Mouse (Mus musculus): ENCODE measurements at regions not wholly inside any gene's neighbourhood (a gene's known extent, or its start where the extent isn't known, plus 50 kb on each side); places are given as distances from the start of the nearest gene placed in this dataset.

- ATAC-seq (replicated peaks; ENCODE audit: low FRiP score, poor library complexity, severe bottlenecking), result no peak
These were observed 401.3 kb downstream of the Plcl1 start for GRCm38 (mm10) chr1:55807028-55807427.

GRCm38 (mm10) chr1:55808724-55809519 lies 403.2 kb downstream of the Plcl1 start:
- no peak for ATAC-seq (replicated peaks; ENCODE audit: low FRiP score, poor library complexity, severe bottlenecking)

GRCm38 (mm10) chr1:55812486-55812885 lies 406.8 kb downstream of the Plcl1 start:
- no peak for ATAC-seq (replicated peaks; ENCODE audit: low FRiP score, poor library complexity, severe bottlenecking)

DNA sequence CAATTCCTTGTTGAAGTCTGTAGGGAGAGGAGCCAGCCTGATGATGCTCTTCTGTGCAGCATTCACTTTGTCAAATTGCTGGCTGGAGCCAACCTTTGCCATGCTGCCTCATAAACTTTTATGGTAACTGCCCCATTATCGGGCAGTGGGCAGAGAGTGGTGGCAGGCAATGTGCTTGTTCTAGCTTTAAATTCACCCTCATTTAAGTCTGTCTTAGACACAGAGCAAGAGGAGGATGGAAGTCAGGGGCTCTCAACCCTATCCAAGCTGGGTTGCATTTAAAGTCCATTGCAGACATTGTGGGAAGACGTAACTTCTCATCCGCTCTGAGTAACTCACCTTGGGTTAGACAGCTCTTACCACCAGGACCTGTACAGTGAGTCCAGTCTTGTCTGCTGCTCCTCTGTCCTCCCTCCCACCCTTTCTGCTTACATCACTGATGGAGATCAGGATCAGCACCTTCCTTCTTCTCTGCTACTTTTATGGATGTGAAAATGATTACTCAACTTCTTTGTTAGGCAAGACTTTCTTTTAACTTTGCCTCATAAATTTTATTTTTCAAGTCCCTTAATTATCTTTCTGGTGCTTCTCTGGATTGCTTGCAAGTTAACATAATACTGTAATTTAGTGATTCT lies 415.3 kb downstream of the Plcl1 start:
- ATAC-seq (replicated peaks; ENCODE audit: low FRiP score, poor library complexity, severe bottlenecking), result no peak

DNA sequence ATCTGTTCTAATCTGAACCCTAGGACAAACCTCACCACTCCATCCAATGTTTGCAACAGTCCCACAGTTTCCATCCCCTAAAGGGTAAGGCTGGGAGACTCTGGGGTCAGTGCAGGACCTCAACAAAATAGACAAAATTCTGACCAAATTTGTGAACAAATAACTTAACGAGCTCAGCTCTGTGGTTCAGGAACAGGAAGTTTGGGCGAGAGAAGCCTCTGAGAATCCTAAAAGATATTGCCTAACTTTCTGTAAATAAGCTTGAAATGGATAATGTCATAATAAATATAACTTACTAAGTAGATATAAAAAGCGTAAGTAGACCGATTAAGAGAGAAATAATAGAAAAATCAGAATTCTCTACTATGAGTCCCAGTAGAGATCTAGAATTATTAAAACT lies 416.9 kb downstream of the Plcl1 start:
- ATAC-seq (replicated peaks; ENCODE audit: low FRiP score, poor library complexity, severe bottlenecking), result no peak

- no peak for ATAC-seq (replicated peaks; ENCODE audit: low FRiP score, poor library complexity, severe bottlenecking)
These were observed 421.5 kb downstream of the Plcl1 start for GRCm38 (mm10) chr1:55827191-55827590.

DNA sequence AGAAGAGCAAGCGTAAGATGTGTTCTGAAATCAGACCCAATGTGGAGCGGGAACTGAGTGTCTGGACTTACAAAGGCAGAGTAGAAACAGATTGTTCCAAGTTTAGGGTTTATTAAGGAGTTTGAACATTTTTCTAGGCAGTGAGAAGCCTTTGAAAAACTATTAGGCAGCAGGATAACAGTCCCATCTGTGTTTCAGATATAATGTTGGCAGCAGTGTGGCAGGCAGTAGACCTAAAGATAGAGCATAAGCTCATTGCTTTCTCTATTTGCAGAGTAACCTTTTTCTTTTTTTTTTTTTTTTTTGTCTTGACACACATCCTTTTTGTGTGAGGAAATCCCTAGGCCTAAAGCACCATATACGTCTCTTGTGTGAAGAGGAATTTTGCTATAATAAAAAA lies 429.6 kb downstream of the Plcl1 start:
- ATAC-seq (replicated peaks; ENCODE audit: low FRiP score, poor library complexity, severe bottlenecking), result no peak

DNA sequence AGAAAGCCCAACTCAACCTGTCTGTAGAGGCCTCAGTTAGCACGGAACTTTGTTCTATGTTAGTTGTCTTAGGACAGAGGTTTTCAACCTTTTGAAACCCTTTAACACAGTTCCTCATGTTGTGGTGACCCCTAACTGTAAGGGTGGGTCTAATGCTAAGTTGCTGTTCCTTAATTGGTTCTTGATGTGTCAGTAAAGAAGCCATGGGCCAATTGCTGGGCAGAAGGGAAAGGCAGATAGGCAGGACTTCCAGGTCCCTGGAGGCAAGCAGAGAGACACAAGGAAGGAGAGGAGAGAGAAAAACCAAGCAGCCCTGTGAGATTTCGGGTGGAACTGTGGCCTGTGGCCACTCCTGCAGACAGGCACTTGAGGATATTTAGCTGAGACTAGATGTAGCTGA lies 431.0 kb downstream of the Plcl1 start:
- no peak for ATAC-seq (replicated peaks; ENCODE audit: low FRiP score, poor library complexity, severe bottlenecking)

- ATAC-seq (replicated peaks; ENCODE audit: low FRiP score, poor library complexity, severe bottlenecking), result no peak
These were observed 431.6 kb downstream of the Plcl1 start for GRCm38 (mm10) chr1:55837366-55837765.

DNA sequence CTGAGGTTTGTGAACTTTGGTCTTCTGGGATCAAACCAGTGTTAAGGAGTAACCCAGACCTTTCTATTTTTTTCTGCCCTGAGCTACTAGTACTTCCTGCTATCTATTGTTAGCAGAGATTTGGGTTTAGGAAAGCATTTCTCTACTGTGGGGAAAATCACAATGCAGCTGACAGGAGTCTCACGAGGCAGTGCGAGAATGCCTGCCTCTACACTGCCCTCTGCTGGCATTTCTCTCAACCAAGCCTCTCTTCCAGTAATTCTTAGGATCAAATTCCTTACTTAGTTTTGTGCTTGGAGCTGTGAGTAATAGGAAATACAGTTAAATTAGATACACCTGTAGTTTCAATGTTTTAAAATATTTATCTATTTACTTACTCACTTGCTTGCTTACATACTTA lies 432.4 kb downstream of the Plcl1 start:
- no peak for ATAC-seq (replicated peaks; ENCODE audit: low FRiP score, poor library complexity, severe bottlenecking)

GRCm38 (mm10) chr1:55848806-55849205 lies 443.1 kb downstream of the Plcl1 start:
- no peak for ATAC-seq (replicated peaks; ENCODE audit: low FRiP score, poor library complexity, severe bottlenecking)

GRCm38 (mm10) chr1:55852354-55852753 lies 446.6 kb downstream of the Plcl1 start:
- no peak for ATAC-seq (replicated peaks; ENCODE audit: low FRiP score, poor library complexity, severe bottlenecking)

DNA sequence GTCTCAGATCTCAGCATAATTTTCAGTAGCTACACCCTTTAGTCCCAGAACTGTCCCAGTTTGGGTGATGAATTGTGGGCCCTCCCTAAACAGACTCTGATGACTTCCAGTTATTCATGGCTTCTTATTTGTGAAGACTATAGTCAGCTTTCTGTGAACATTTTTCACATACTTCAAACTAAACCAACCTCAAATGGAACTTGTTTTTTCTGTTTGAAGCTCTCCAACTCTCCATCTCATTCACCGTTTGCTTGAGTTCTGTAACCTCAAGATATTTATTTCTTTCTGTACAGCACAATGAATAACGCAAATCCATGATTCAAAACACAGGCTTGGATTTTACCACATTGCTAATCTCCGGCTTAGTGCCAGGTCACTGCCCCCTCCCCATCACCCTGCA lies 453.4 kb downstream of the Plcl1 start:
- ATAC-seq (replicated peaks; ENCODE audit: low FRiP score, poor library complexity, severe bottlenecking), result no peak

DNA sequence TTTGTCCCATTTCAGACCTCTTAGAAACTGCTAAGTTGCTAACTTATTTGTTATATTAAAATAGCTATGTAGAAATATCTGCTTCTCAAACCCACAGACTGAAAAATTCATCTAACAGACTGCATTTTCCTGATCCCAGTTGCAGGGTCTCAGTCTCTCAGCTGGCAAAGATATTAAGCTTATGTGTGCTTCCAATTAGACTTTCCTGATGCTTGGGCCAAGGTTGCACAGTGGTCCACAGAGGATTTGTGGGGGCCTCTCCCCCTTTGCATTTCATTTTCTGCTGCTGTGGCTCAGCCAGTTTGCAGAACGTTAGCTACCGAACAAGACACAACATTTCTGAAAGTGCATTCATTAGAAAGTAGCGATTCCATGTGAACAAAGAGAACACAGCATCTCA lies 457.4 kb downstream of the Plcl1 start:
- no peak for ATAC-seq (replicated peaks; ENCODE audit: low FRiP score, poor library complexity, severe bottlenecking)

- no peak for ATAC-seq (replicated peaks; ENCODE audit: low FRiP score, poor library complexity, severe bottlenecking)
These were observed 459.6 kb downstream of the Plcl1 start for GRCm38 (mm10) chr1:55865274-55865673.

- no peak for ATAC-seq (replicated peaks; ENCODE audit: low FRiP score, poor library complexity, severe bottlenecking)
These were observed 461.0 kb downstream of the Plcl1 start for GRCm38 (mm10) chr1:55866677-55867076.

GRCm38 (mm10) chr1:55873583-55873982 lies 467.9 kb downstream of the Plcl1 start:
- ATAC-seq (replicated peaks; ENCODE audit: low FRiP score, poor library complexity, severe bottlenecking), result no peak

DNA sequence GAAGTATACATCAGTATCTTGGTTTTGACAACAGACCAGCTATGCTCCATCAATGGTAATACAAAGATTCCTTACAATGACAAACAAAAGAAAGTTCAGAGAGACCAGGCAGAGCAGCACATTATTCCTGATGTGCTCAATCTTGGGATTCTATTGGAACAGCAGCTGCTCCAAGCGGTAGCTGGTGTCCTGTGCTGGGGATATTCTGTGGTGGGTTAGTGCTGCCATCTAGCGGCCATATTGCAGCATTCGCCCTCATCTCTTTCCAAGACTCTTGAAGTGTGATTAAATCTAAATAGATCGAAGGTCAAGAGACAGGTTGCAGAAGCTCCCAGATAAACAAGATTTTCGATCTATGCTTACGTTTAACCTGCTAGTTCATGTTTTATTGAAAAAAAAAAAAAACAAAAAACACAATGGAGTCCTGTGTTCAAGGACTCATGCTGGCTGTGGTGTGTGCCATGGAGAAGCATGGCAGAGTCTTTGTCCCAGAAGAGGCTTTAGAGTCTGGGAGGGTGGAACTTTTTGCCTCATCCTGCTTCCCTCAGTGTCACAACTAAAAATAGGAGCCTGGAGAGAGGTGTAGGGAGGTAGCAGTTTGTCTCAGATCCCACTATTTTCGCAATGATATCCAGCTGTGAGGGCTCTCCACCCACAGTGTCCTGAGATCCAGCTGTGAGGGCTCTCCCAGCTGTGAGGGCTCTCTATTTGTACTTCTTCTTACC lies 468.6 kb downstream of the Plcl1 start:
- 0 out of 2 replicates have a peak, but pooled peaks have one; percentile 72 for ATAC-seq (replicated peaks; ENCODE audit: low FRiP score, poor library complexity, severe bottlenecking)

- no peak for ATAC-seq (replicated peaks; ENCODE audit: low FRiP score, poor library complexity, severe bottlenecking)
These were observed 469.1 kb downstream of the Plcl1 start for GRCm38 (mm10) chr1:55874868-55875144.

DNA sequence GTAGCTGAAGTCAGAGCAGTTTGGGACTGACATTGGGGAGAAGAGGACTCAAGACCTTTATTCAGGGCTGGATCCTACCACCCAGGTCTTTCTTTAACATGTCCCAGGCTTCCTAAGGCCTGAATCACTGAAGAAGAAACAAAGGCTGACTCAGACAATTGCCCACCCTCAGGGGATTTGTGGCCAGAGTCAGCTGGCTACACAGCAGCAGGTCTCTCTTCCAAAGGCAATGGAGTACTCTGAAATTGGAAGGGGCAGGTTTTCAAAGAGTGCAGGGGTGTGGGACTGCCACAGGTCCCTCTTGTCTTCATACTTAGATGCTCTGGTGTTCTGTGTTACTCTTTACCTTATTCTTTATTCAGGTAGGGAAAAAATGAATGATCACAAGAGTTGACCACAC lies 478.9 kb downstream of the Plcl1 start:
- no peak for ATAC-seq (replicated peaks; ENCODE audit: low FRiP score, poor library complexity, severe bottlenecking)

DNA sequence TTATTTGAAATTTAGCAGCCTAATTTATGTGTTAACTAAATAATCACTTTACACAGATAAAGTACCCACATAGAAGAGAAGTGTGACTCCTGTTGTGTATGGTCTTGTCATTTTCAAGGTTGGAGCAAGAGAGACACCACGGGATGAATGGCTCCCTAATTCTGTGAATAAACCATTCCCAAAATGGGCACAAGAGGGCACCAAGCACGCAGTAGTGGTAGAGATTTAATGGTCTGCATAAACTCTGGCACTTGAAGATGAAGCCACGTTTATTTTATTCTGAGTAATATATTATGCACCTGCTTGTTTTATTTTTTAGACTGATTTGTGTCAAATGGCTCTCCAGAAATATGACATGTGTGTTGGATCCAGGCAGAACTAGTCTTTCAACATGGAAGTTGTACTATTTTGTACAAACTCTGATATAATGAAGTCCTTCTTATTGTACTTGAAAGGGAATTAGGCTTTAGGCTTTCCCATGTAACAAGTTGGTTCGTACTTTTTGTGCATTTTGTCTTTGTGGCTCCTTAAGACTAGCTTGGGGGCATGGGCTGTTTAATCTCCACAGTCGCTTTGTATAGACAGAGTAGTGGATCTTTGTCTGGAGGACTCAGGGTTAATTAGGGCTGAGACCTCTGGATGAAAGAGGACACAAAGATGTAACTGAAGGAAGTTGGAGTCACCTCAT lies 480.8 kb downstream of the Plcl1 start:
- ATAC-seq (replicated peaks; ENCODE audit: low FRiP score, poor library complexity, severe bottlenecking), result no peak

All from erythroblast, adult 5-6 weeks (primary cell).